Mouse (Mus musculus) neural tube, embryonic 13.5 days (tissue): ENCODE measurements around the gene Dtx4. TPM values are rescaled to one million over a fixed set of nuclear protein-coding genes. Genes with fewer than 3 reads are reported as not detected.

Experiments used
- ATAC-seq: fragments of 200-750 bp; cut with Nextera tagmentation; 2 replicates; pipeline ENCODE4 v1.8.0; 2017; ENCODE audit warnings: low read depth, mild to moderate bottlenecking, moderate TSS enrichment, moderate library complexity
- H3K27ac ChIP-seq: fragments of 300-500 bp; sonication (generic); replicated peaks from 2 replicates; pipeline ENCODE4 v1.5.1; 2015; ENCODE audit warnings: moderate library complexity, mild to moderate bottlenecking, inconsistent platforms
- H3K27me3 ChIP-seq: fragments of 300-500 bp; sonication (generic); 2 replicates; pipeline ENCODE4 v1.6.1; 2015; ENCODE audit warnings: mild to moderate bottlenecking, inconsistent platforms
- H3K36me3 ChIP-seq: fragments of 300-500 bp; sonication (generic); 2 replicates; pipeline ENCODE4 v1.6.1; 2015; ENCODE audit warnings: mild to moderate bottlenecking, inconsistent platforms
- H3K4me1 ChIP-seq: fragments of 300-500 bp; sonication (generic); replicated peaks from 2 replicates; pipeline ENCODE4 v1.6.1; 2015; ENCODE audit warnings: inconsistent platforms
- H3K4me2 ChIP-seq: fragments of 300-500 bp; sonication (generic); 2 replicates; pipeline ENCODE4 v1.6.1; 2015; ENCODE audit warnings: inconsistent platforms, mild to moderate bottlenecking, moderate library complexity
- H3K4me3 ChIP-seq: fragments of 300-500 bp; sonication (generic); 2 replicates; pipeline ENCODE4 v1.5.1; 2015; ENCODE audit warnings: mild to moderate bottlenecking, inconsistent platforms
- H3K9ac ChIP-seq: fragments of 300-500 bp; sonication (generic); 2 replicates; pipeline ENCODE4 v1.6.1; 2015; ENCODE audit warnings: moderate library complexity, mild to moderate bottlenecking, inconsistent platforms
- H3K9me3 ChIP-seq: fragments of 300-500 bp; sonication (generic); 2 replicates; pipeline ENCODE4 v1.6.1; 2016; ENCODE audit warnings: inconsistent platforms
- WGBS: fragments of 180-500 bp; shearing (Covaris S2); methylation state at CpG from one replicate; pipeline ENCODE4 v1.1.7; 2015; 5-methylcytosine and 5-hydroxymethylcytosine counted together
- polyA plus RNA-seq: library from polyadenylated mRNA; unstranded; fragments of >200 nt; fragmentation: Nextera tagmentation; extraction: Ambion mirVana; gene quantifications from 2 replicates; pipeline ENCODE4 v1.2.1, GENCODE M21; 2015

The Dtx4 gene
- polyA plus RNA-seq, 1 experiment from 2014 or later: 34.2 TPM

DNA sequence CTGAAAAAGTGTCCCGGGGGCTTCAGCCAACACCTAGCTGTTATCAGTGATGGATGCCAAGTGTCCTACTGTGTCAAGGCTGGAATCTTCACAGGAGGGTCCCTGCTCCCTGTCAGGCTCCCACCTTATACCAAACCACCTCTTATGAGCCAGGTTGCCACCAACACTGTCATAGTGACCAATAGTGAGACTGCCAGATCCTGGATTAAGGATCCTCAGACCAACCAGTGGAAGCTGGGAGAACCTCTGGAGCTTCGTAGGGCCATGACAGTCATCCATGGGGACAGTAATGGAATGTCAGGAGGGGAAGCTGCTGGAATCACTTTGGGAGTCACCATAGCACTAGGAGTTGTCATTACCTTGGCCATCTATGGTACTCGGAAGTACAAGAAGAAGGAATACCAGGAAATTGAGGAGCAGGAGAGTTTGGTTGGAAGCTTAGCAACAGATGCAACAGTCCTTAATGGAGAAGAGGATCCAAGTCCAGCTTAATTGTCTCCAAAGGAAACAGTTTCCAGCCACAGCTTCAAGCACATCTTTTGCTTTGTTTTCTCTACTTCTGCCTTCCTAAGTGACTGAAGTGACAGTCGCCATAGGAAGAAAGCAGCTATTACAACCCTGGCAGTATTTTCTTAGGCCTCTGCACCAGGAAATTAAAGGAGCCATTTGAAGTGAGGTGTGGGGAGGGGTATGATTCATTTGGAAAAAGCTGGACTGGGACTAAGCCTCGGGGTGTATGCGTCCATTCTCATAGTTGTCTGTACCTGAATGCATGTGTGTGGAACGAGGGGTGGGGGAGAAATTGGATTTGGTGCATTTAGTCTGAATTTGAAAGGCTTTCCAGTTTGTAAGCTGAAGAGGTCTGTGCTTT lies 38.2 kb downstream of the Dtx4 start:
- no peaks in the 10 kb centered on the region for H3K4me1 ChIP-seq
- H3K4me3 ChIP-seq: no peak overlapping the region
- no peak overlapping the region for H3K4me2 ChIP-seq
- H3K9ac ChIP-seq: no peak overlapping the region
- H3K27ac ChIP-seq: no peak overlapping the region
- no peaks in the 10 kb centered on the region for H3K9me3 ChIP-seq
- 79% methylated on average over 7 of the region's 7 CpGs for WGBS
- peaks cover 13% of the 10 kb centered on the region; the same call in 1 of the 2 replicates for H3K36me3 ChIP-seq
- ATAC-seq: no peak
- H3K27me3 ChIP-seq: no peaks in the 10 kb centered on the region

DNA sequence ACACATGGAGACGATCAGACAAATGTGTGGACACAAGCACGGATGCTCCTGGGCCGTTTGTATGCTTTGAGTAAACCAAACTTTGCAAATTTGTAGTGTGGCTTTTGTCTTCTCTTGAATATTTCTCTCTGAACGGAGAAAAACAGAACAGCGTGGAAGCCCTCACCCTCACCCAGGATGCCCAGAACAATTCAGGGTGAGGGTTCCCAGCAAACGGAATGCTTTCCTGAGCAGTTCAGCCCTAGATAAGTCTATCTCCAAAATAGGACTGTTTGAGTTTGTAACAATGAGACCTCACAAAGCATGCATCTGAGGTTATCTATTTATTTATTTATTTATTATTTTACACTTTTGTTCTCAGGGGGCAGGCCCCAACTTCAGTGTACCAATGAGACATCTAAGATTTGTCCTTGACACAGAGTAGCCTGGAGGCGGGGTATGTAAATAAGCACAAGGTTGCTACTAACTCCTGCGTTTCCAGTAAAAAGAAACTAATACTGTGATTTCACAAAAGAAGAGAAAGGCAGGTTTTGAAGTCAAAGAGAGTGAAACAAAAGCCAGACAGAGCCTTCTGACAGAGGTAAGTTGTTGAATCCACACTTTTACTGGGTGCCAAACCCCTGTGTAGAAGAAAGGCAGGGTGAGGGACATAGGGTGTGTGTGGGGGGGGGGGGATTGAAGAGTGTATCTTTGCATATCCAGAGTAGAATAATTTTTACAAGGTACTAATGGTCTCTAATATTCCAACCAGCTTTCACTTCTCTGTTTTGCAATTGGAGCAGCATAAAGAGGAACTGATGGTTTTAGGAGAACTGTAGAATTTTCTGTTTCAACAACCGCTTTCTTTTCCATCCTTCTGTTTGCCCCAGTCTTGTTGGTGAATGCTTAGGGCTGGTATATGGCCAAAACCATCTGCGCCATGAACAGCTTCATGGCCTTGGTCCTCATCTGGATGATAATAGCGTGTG lies 40.7 kb downstream of the Dtx4 start, which contains the start of gene Mpeg1:
TSS of gene Mpeg1 (plus strand) at position 498 of the 968 bp plus-strand sequence.
- 84% methylated on average over 11 of the region's 11 CpGs for WGBS
- H3K36me3 ChIP-seq: no peaks in the 10 kb centered on the region
- ATAC-seq: no peak

DNA sequence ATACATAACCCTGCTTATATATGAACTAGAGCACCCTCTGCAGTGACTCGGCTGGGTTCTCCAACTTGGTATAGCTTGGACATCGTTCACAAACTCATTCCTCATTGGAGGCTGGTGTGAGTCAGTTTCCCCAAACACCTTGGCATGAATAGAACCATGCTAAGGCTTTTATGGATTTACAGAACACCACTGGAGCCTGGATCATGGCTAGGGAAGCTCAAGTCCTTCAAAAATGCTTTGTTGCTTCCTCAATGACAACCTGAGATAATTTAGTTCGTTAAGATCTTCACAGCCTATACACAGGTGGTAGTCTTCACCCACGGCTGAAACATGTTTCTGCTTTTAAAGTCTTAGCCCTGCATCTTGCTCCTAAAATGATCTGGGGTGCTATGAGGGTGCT lies 41.7 kb downstream of the Dtx4 start:
- no peak for ATAC-seq
- no peaks in the 10 kb centered on the region for H3K27me3 ChIP-seq
- no peaks in the 10 kb centered on the region for H3K9me3 ChIP-seq
- no peak overlapping the region for H3K4me3 ChIP-seq
- no peak overlapping the region for H3K4me2 ChIP-seq
- no peaks in the 10 kb centered on the region for H3K4me1 ChIP-seq
- 86% methylated on average over 4 of the region's 4 CpGs for WGBS
- no peak overlapping the region for H3K9ac ChIP-seq
- no peak overlapping the region for H3K27ac ChIP-seq
- H3K36me3 ChIP-seq: no peaks in the 10 kb centered on the region

More for the DNA sequence above, 40.7 kb downstream of the Dtx4 start, which contains the start of gene Mpeg1:
- H3K9ac ChIP-seq: no peak within 1 kb of the TSS
- no peak within 1 kb of the TSS for H3K27ac ChIP-seq
- no peak within 1 kb of the TSS for H3K4me3 ChIP-seq
- H3K4me1 ChIP-seq: no peaks in the 10 kb centered on the region
- no peaks in the 10 kb centered on the region for H3K9me3 ChIP-seq
- no peak within 1 kb of the TSS for H3K4me2 ChIP-seq
- no peaks in the 10 kb centered on the region for H3K27me3 ChIP-seq

DNA sequence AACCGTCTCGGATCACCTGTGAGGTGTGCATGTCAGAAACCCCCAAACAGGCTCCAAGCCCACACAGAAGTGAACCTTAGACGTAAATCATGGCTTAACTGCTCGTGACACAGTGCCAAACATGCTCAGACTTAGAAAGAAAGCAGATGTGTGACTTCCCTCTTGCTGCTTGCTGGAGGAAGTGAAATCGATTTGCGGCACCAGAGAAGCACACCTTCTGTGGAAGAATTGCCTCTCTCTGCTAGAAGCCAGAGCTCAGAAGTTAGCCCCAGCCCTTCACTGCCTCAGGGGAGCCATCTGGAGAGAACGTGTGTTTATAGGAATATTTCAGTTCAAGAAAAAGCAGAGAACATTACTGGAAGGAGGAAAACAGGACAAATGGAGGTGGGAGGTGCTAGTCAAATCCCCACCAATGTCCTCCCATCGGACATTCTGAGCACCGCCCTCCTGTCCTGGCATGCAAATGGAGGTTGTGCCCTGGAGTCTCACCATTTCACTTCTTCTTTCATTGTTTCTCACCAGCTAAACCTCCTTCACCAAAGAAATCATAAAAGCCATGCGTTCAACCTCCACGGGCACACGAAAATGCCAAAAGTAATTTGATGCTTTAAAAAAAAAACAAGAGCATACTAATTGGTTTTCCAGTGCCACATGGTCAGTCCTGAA lies 43.7 kb downstream of the Dtx4 start:
- Histone ChIP-seq H3K9ac (no peak overlapping the region), H3K4me2 (no peak overlapping the region), H3K4me3 (no peak overlapping the region), H3K36me3 (no peaks in the 10 kb centered on the region), H3K27me3 (no peaks in the 10 kb centered on the region), H3K9me3 (no peaks in the 10 kb centered on the region), H3K4me1 (no peaks in the 10 kb centered on the region), H3K27ac (no peak overlapping the region)
- no peak for ATAC-seq
- WGBS: 75% methylated on average over 12 of the region's 12 CpGs

DNA sequence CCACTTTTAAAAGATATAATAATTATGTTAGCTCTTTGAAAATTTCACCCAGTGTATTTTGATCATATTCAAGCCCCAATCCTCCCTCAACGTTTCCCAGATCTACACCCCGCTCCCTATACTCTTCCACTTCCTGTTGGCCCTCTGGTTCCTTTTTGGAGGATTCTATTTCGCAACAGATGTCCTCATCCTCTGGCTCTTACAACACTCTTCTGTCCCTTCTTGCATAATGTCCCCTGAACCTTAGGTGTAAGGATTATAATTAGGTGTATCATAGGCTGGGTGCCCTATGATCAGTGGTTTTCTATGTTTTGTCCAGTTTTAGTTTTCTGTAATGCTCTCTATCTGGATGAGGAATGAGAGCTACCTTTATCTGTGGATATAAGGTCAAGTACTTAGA lies 56.2 kb downstream of the Dtx4 start:
- no peak overlapping the region for H3K27ac ChIP-seq
- ATAC-seq: no peak
- no peaks in the 10 kb centered on the region for H3K4me1 ChIP-seq
- H3K27me3 ChIP-seq: no peaks in the 10 kb centered on the region
- H3K9me3 ChIP-seq: no peaks in the 10 kb centered on the region
- no peaks in the 10 kb centered on the region for H3K36me3 ChIP-seq
- H3K4me2 ChIP-seq: no peak overlapping the region
- 92% methylated on average over 3 of the region's 3 CpGs for WGBS
- H3K4me3 ChIP-seq: no peak overlapping the region
- no peak overlapping the region for H3K9ac ChIP-seq

DNA sequence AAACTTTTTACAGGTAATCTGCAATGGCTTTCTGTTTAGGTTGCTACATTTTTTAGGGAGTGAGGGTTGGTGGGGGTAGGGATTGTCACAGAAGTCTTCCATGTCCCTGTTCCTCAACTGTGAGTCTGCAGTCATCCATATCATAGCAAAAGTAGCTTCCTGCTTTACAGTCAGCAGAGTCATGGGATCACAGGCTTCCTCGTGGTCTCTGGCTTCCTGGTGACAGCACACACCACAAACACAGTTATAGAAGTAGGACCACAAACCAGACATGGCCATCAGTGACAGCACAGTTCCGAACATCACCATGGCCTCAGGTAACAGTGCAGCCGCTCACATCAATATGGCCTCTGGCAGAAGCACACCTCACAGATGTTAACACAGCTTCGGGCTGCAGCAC lies 58.7 kb downstream of the Dtx4 start:
- 85% methylated on average over 4 of the region's 4 CpGs for WGBS
- Histone ChIP-seq H3K4me2 (no peak overlapping the region), H3K4me1 (no peaks in the 10 kb centered on the region), H3K4me3 (no peak overlapping the region), H3K36me3 (no peaks in the 10 kb centered on the region), H3K9me3 (no peaks in the 10 kb centered on the region), H3K9ac (no peak overlapping the region), H3K27ac (no peak overlapping the region), H3K27me3 (no peaks in the 10 kb centered on the region)
- no peak for ATAC-seq

DNA sequence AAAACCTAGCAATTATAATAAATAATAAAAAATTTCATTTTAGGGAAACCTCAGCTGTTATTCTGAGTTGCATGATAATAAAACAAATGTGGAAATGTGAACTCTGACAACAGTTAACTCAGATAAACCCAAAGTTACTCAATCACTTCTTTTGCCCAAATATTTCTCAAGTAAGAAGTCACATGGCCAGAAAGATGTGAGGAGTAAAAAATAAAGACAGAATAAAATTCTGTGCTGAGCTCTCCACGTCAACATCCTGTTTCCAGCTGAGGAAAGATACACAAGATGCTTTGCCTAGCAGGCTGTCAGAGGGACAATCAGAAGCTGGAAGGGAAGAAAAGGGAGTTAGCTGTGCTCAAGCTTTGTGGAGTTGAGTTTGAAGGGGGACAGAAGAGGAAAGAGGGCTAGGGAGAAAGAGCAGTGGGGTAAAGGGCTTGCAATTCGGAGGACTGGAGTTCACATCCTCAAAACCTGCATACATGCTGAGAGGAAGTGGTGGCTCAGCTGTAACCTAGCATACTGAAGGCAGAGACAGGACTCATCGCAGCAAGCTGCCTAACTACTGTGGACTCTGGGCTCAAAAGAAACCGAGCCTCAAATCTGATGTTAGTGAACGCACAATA lies 61.0 kb downstream of the Dtx4 start:
- no peaks in the 10 kb centered on the region for H3K4me1 ChIP-seq
- no peak overlapping the region for H3K27ac ChIP-seq
- ATAC-seq: no peak
- H3K36me3 ChIP-seq: no peaks in the 10 kb centered on the region
- no peaks in the 10 kb centered on the region for H3K27me3 ChIP-seq
- H3K4me2 ChIP-seq: no peak overlapping the region
- no peak overlapping the region for H3K4me3 ChIP-seq
- 81% methylated on average over 5 of the region's 5 CpGs for WGBS
- H3K9me3 ChIP-seq: no peaks in the 10 kb centered on the region
- no peak overlapping the region for H3K9ac ChIP-seq

DNA sequence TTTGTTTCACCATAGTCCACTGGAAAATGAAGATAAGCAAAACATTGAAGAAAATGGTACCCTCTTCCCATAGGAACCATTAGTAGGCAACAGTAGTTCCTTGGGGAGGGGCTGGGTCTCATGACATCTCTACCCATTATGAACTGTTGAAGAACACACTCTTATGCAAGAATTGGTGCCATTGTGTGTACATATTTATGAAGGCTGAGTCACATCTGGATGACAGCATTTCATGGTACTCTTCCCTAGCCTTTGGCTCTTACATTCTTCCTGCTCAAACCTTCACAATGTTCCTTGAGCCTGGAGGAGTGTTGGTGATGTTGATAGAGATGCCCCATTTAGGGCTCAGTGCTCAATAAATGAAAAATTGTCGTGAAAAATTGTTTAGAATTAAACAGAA lies 61.7 kb downstream of the Dtx4 start:
- 56% methylated on average over 1 of the region's 1 CpGs for whole genome bisulfite sequencing
- Histone ChIP-seq H3K4me2 (no peak overlapping the region), H3K4me1 (no peaks in the 10 kb centered on the region), H3K9ac (no peak overlapping the region), H3K4me3 (no peak overlapping the region), H3K27ac (no peak overlapping the region), H3K9me3 (no peaks in the 10 kb centered on the region), H3K36me3 (no peaks in the 10 kb centered on the region), H3K27me3 (no peaks in the 10 kb centered on the region)
- no peak for ATAC-seq

DNA sequence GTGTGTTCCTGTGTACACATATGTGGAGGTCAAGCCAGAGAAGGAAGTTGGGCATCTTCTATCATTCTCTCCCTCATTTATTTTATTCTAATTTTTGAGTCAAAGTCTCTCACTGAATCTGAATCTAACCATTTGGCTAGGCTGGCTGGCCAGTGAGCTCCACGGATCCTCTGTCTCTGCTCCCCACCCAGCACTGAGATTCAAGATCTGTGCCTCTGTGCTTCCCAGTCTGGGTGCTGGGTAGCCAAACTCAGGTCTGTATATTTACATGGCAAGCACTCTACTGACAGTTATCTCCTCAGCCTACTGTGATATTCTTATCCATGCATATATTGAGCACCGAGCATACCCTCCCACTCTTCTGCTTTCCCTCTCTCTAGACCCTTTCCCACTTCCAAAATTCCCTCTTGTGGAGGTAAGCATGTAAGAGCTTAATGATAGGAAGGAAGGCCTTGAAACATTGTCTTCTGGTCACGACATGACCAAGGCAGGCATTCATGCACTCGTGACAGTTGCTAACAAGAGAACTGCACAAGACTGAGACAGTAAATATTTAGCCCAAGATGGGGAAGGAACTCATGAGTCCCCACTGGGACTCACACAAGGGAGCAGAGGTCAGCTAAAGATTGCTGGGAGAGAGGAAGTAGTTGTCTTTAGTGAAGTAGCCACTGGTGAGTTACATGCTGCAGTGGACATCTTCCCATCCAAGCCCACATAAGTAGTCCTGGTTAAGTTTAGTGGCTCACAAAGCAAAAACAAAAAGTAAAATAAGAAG lies 65.3 kb downstream of the Dtx4 start:
- WGBS: 83% methylated on average over 4 of the region's 4 CpGs
- Histone ChIP-seq H3K4me1 (no peaks in the 10 kb centered on the region), H3K27ac (no peak overlapping the region), H3K4me2 (no peak overlapping the region), H3K9me3 (no peaks in the 10 kb centered on the region), H3K27me3 (no peaks in the 10 kb centered on the region), H3K36me3 (no peaks in the 10 kb centered on the region), H3K4me3 (no peak overlapping the region), H3K9ac (no peak overlapping the region)
- ATAC-seq: no peak

DNA sequence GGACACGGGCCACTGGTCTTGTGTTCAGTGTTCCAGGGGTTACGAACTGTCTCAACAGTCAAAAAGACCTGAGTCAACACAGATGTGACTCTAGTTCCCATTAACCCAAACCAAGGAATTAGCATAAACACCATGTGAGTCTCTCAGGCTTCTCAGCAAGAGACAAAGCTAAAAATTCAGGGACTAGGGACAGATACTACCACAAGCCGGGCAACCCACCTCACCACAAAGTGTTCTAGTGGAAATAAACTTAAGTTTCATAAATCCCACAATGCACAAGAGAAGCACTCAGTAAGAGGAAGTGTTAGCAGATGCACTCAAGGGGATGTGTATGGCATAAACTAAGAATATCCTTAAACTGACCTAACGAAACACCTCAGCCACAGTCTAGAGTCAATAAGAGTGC lies 66.2 kb downstream of the Dtx4 start:
- ATAC-seq: no peak
- Histone ChIP-seq H3K4me3 (no peak overlapping the region), H3K4me2 (no peak overlapping the region), H3K36me3 (no peaks in the 10 kb centered on the region), H3K27ac (no peak overlapping the region), H3K9me3 (no peaks in the 10 kb centered on the region), H3K4me1 (no peaks in the 10 kb centered on the region), H3K27me3 (no peaks in the 10 kb centered on the region), H3K9ac (no peak overlapping the region)
- WGBS: 89% methylated on average over 4 of the region's 4 CpGs

DNA sequence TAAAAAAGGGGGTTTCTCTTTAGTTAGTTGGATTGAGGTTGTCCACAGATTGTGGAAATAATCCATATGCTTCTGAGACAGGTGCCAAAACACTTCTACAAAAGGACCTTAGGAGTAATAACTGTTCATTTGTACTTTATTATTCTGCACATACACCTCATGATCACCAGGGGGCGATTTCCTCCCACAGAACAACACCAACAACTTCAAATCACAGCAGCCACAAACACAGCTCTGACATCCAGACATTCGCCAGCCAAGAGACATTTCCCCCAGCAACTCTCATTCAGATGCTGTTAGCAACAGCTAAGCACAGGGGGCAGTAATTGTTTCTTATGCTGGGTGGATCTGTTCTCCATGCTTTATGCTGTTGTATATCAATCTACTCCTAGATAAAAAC lies 68.2 kb downstream of the Dtx4 start:
- no peaks in the 10 kb centered on the region for H3K27me3 ChIP-seq
- H3K4me3 ChIP-seq: no peak overlapping the region
- 8% methylated on average over 2 of the region's 2 CpGs for WGBS
- H3K9ac ChIP-seq: no peak overlapping the region
- H3K27ac ChIP-seq: no peak overlapping the region
- peak; percentile 72 for ATAC-seq
- no peak overlapping the region for H3K4me2 ChIP-seq
- H3K36me3 ChIP-seq: no peaks in the 10 kb centered on the region
- no peaks in the 10 kb centered on the region for H3K4me1 ChIP-seq
- no peaks in the 10 kb centered on the region for H3K9me3 ChIP-seq
